Mouse (Mus musculus) megakaryocyte, embryonic 14.5 days (primary cell): Measurements from ENCODE around the gene Gon4l.

Source experiments
- FLI1 ChIP-seq: IDR thresholded peaks from 2 replicates; pipeline ENCODE4 v1.6.1; 2012; ENCODE audit warnings: low read length, inconsistent platforms, mixed read lengths
- GATA1 ChIP-seq: IDR thresholded peaks from 3 replicates; pipeline ENCODE4 v1.6.1; 2012; ENCODE audit warnings: mixed read lengths, low read length, inconsistent platforms, borderline replicate concordance

DNA sequence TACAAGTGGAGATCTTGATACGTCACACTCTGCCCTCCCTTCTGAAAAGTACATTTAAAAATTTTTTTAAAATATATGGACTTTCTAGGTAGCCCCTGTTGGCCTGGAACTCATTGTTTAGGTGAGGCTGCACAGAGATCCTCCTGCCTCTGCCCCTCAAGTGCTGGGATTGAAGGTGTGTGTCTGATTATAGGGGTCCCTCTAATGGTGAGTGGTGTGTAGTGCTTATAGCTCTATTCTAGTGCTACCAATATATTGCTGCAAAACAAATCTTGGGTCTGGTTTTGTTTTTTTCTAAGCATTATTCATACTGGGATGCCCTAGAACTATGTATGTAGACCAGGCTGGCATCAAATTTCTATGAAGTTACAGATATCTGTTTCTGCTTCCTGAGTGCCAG lies 9.3 kb upstream of the Gon4l start:
- TF ChIP-seq GATA1, result no peak
- TF ChIP-seq FLI1, result no peak
